Mouse (Mus musculus) kidney, postnatal 10 days (tissue): ENCODE measurements at regions not wholly inside any gene's neighbourhood (a gene's known extent, or its start where the extent isn't known, plus 50 kb on each side); places are given as distances from the start of the nearest gene placed in this dataset.
A peak's percentile ranks its signal among the peaks of the same experiment; 100 is the strongest.

Experiments
- DNase-seq: peaks from one replicate; pipeline ENCODE4 v3.0.0; 2021; ENCODE audit warnings: mixed read lengths

DNA sequence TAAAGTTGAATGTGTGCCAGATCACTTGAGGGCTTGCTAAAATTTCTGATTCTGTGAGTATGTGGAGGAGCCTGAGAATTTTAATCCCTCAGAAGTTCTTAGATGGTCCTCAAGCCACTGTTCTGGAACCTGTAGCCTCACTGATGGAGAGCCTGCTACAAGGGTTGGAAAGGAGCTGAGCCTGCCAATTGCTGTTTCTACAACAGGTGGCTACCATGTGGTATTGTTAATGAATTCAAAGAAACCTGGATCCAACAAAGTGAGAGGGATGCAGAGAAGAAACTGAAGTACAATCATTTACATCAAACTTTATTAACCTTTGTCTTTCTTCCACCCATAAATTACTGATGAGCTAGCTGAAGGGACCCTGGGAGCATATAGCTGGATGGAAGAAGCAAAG, 416.5 kb upstream of the Cd180 start:
- DNase-seq = no peak

DNA sequence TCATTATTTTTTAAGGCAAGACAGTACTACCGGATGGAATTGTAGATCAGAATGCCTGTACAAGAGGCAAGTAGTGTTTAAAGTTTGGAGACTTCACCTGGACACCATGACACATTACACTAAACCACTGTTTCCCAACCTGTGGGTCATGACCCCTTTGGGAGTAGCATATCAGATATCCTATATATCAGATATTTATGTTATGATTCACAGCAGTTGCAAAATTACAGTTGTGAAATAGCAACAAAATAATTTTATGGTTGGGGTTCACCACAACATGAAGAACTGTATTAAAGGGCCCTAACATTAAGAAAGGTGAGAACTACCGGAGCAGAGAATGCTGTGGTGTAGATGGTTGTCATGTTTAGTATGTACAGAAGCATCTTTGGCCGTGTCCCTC, 413.2 kb upstream of the Cd180 start:
- DNase-seq = no peak

DNA sequence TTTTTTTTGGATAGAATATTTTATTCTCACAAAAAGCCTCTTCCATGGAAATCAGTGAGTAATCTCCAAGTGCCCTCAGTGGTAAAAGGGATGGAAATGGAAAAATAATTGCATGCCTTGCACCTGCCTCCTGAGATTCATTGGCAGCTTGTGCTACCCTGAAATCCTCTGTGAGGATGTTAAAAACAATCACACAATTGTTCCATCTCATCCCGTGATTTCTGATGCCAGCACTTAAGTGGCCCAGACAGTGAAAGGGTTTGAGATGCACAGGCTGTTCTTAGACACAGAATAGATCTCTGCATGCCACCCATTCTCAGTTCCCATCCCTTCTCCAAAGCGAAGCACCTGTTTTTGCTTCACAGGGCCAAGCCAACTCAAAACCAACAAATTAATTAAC, 398.9 kb upstream of the Cd180 start:
- DNase-seq = no peak

DNA sequence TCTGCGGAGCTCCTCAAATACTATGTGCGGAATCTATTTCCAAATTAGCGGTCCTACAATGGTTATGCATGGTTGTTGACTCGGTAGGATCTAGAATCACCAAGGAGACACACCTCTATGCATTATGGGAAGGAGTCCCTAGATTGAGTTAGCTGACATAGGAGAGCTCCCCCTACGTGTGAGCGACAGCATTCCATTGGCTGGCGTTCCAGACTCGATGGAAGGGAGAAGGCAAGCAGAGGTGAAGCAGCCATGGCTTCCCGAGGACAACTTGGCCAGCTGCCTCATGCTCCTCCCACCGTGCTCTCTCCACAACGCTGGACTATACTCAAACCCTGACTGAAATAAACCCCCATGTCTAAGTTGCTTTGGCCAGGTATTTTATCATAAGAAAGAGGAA, 398.3 kb upstream of the Cd180 start:
- no peak for DNase-seq

DNA sequence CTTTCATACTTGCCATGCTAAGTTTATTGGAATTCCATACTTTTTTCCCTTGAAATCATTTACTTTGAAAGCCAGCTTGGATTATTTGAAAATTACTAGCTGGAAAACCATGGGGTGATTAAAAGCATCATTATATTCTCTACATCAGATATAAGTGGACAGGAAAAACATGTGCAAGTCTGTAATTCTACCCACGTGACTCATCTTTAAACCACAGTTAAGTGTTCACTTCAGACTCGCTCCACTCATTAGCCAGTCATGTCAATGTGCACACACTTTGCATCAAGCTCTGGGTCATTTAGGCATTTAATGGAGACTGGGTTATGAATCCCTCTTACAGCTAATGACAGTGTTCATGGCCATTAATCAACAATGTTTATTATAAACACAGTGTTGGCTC, 385.4 kb upstream of the Cd180 start:
- DNase-seq = no peak

DNA sequence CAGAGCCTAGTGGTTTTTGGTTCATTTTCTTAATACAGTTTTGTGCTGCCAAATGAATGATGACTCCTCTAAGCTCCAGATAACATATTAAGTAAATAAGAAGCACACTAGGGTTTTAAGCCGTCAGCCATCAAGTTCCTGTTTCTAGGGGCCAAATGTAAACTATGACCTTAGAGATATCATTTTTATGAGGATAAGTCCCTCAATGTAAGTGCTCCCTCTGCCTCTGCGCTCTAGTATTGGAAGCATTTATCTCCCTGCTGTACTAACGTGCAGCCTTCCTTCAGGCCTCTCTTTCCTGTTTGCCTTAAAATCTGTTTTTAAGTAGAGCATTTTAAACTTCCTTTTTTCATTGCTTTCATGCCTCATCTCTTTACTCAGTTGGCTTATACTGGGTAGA, 381.3 kb upstream of the Cd180 start:
- peak; percentile 18 for DNase-seq

DNA sequence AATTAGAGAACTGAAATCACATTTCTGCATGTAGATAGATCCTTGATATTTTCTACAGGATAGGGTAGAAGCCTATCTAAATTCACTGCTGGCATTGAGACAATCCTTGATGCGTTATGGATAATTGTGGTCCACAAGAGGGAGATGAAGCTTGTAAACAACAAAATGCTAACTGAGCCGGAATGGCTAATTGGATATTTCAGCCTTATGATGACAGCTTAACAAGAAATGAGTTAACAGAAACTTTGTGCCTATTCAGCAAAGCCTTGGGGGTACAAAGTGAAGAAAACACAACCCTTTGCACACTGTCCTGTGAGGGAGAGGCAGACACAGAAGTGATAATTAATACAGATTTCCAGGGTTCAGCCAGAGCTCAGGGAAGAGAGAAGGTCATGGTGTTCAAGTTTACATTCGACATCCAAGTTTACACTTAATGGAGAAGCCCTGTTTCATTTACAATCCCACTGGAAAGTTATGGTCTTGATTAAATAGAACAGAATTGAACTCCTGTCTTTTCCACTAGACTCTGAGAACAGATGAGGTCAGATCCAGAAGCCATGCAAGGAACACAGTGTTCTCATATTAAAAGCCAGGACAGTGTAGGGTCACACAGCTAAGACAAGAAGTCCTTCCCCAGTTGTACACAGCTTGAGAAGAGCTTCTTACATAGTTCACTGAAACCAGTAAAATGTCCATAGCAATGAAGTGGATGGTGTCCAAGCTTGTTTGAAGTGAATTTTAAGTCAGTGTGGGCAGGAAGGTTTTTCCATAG, 377.3 kb upstream of the Cd180 start:
- no peak for DNase-seq

DNA sequence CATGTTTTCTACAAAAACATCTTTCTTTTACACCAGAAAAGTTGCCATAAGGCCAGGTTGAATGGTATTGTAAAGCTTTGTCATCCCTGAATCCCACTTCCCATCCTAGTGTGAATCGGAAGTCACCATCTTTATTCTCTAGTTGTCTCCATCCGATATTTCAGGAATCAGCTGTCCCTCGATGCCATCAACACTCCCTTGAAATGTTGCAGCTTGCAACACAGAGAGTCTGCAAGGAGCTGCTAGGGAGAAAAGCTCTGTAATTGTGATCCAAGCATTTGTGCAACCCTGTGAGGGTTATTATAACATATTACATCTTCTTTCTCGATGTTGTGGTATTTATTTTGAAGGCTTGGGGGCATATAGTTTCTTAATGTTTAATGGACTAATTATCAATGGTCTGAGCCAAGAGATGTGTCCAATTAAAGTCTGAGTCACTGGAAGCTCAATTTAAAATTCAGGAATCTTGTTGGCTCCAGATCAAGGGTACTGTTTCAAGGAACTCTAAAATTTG, 374.4 kb upstream of the Cd180 start:
- no peak for DNase-seq

DNA sequence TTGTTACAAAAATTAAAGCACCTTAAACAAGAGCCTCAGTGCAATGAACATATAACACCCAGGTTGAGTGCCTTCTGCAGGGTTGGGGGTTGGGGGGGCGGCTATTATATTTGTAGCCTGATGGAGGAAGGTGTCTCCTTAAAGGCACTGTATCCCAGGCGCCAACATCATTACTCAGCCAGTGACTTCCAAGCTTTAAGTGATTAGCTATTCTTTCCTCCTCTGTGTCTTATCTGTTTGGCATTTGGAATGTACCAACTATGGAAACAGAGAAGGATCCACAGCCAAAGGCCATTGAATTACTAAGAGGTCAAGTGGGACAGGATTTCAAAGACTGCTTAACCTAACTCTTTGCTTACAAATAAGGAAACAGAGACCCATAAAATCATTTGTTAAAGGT, 373.9 kb upstream of the Cd180 start:
- DNase-seq = no peak

DNA sequence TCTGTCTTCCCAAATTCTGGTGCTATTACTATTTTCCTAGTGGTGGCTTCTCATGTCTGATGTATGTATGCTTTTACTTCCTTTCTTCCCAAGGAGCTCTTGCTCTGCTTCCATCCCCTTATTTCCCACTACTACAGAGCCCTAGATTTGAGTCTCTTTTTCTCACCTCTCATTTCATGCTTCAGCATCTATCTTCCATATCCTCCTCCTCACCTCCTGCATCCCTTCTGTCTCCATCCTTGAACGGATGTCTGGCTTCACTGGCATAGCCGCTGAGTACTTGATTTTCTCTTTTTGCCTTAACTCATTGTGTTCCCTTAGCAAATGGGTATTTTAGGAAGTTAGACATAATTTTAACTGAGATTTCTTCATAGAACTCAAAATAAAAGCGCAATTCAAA, 369.5 kb upstream of the Cd180 start:
- DNase-seq = no peak

DNA sequence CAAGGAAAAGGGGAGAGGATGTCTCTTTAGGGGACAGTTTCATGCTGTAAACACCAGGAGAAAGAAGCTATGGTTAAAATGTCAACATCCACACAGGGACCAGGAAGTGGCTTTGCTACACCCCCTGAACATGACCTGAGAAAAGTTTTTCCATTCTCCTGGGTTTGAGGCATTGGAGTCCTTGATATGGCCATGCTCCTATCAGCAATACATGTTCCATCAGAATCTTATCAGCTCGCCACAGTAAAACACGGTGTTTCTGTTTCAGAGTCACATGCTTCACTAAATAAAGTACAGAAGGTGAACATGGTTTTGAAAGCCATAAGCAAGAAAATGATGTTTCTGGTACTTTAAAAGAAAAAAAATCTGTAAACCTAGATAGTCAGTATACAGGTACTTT, 367.4 kb upstream of the Cd180 start:
- no peak for DNase-seq

DNA sequence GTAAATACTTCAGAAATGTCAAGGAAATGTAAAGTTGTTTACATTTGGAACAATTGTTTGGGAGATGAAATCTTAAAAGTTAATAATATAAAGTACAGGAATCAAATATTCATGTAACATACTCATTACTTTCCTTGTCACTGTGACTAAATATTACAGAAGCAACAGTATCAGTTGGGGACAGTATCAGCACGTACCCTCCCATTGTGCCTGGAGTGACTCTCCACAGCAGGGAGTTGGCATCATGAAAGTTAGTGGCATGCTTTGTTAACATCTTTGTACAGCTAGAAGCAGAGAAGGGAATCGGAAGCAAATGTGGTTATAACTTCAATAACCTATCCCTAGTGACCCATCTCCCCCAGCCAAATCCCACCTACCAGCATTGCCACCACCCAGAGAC, 366.8 kb upstream of the Cd180 start:
- no peak for DNase-seq

DNA sequence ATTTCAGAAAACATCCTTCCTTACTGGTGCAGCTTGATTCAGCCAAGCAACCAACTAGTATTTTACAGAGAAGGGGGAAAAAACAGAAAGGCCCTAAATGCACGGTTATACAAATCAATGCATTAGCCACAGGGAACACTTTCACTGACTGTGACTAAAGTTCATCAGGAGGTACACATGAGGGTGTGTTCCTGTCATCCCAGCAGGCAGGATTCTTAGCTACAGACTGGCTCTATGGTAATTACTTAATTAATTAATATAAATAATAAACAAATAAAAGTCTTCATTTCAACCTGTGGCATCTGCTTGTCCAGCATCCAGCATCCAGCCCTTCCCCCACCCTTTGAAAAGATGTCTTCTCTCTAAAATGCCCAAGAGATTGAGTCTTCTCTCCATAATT, 359.7 kb upstream of the Cd180 start:
- DNase-seq = no peak

DNA sequence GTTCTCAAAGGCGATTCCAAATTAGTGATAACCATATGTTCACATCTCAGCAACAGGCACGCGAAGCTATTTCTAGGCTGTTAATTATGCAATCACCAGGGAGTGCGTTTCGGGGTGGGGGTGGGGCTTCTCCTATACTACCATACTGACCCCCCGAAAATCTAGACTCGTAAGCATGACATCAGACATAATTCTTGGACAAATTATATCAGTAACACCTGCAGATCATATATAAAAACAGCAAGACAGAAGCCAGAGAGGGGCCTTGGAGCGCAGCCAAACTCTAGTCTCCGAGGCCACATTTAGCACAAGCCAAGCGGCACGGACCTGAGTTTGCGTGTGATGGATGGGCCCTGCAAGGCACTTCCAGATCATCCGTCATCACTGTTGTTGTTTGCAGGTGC, 359.2 kb upstream of the Cd180 start:
- peak; percentile 61 for DNase-seq

DNA sequence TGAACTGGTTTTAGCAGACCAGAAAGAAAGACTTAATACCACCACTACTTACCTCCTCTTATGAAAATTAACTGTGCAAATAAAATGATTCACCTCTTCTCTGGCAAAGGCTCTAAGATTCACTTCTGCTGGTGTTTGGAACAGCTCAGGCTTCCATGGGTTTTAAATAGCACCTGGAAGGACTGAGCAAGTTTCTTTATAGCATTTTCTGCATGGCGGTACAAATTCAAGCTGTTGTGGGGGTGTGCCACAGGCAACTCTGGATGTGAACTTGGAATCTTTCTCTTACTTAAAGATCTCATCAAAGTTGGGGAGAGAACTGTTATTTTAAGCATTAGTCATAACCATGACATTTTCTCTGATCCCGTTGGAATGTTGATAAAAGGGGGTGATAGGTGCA, 350.1 kb upstream of the Cd180 start:
- no peak for DNase-seq

DNA sequence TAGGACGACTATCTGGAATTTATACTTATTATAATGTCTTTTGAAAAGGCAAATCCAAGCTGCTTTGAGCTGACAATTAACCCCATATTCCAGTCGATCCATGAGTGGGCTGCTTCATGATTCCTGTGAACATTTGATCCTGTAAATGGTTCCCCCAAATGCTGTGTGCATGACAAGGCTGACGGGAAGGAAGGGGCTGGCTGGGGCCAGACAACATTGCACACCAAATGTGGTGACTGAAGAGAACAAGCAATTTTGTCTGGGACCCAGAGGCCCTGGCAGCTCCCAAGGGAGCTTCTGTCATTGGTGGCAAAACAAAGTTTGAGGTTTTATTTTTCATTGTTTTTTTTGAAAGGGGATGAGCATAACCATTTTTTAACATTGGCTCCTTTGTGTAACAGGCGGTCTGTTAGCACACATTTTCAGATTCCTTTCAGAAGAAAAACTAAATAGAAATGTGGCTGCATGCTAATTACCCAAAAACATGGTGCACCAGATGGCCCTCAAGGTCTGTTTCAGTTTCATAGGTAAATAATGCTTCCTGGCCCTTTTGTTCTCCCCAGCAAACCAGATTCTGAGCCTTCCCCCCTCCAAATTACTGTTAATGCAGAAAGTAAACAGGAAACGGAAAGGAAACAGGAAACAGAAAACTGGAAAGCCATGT, 348.6 kb upstream of the Cd180 start:
- no peak for DNase-seq

DNA sequence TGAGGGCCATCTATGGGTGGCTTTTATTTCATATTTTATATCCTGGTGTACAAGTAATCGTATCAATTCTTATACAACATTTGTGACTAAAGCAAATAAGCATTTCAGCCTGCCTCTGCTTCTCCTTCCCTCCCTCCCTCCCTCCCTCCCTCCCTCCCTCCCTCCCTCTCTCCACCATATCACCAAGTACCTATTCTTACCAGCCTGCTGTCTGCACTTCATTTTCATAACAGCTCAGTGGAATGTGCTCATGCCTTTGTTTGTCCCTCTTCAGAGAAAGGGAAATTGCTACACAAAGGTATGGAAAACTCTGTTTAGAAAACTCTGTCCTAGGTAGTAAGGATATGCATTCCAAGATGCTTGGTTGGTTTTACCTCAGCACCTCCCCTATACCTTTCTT, 343.9 kb upstream of the Cd180 start:
- DNase-seq = no peak

DNA sequence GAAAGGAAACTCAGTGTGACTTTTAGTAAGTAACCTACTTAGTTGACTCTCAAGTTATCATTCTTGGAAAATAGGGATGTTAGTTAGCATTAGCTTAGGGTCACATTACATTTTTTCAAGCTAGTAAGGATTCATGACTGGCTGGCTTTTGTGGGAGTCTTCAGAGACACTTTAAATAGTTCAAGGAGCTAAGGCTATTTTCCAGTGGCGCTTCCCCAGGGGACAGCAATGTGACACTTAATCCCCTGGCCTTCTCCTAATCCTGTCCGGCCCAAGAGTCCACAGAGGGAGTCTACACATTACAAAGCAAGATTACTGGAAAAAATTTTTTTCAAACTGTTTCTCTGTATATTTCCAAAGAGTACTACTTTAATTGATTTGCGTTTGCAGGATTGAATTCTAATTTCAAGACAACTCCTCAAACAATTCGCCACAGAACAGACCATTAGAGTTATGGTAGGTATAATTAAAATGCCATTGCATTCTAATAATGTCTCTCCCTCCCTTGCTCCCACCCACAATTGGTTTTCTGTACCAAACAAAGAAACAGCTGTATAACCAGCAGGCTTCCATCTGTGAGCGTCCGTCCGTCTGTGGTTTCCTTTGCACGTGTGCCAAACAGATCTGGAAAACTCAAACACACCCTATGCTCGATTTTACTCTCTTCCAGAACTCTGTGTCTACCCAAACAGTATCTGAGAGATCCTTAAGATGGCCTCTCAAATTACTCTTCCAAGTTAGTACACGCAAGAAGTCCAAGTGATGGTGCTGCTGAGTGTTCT, 341.1 kb upstream of the Cd180 start:
- peak; percentile 29 for DNase-seq

DNA sequence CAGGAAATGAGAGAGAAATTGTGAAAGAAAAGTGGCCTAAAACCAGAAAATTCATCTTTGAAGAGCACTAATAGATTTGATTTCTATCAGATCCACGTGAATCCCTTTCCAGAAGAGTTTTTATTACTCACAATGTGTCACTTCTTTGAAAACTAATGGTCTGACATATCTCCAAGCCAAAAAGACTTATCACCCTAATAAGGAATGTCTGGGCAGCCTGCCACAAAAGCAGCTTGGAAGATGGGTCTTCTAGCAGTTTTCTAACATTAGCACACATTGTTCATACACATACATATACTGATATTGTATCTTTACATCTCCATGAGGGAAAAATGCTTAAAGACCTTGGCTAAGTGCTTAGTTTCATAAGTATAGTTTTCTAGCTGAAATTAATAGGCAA, 337.8 kb upstream of the Cd180 start:
- peak; percentile 83 for DNase-seq

DNA sequence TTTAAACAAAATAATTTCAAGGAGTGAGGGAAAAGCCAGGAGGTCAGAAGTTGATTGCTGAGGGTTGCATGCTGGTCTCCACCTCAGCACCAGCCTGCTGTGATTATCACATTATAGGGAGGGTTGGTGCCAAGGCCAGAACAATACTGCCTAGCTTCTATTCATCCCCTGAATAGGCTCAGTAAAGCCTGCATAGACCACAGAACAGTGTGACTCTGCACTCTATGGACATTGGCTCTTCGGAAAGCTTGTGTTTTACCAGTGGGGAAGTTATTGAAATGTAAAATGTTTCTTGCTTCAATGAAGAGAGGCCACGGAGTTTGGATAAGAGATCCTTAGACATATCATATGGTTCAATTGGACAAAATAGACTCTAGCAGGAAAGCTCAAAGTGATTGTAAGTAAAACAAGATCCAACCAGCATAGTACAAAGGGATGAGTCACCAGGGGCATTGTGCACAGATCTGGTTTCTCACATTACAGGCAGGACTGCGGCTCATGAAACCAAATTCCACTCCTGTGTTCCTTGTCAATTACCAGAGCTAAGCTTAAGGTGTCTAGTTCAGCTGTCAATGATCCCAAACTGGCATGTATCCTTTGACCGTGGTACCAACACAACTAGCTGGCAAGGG, 320.8 kb upstream of the Cd180 start:
- no peak for DNase-seq

DNA sequence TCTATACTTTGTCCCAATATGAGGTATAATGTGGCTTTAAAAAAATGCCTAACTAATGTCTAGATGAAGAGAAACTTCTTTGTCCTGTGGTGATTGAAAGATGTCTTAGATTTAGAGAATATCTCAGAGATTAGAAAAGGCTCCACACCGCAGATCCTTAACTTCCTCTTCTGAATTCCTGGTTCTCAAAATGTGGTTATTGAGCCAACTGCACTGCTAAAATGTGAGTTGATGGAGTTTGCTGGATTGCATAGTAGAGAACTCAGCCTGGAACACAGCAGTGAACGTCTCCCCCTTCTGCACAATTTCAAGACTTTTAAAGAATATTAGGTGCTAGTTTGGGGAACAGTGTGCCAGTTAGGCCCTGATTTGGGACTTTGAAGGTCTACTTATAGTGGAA, 312.7 kb upstream of the Cd180 start:
- no peak for DNase-seq

DNA sequence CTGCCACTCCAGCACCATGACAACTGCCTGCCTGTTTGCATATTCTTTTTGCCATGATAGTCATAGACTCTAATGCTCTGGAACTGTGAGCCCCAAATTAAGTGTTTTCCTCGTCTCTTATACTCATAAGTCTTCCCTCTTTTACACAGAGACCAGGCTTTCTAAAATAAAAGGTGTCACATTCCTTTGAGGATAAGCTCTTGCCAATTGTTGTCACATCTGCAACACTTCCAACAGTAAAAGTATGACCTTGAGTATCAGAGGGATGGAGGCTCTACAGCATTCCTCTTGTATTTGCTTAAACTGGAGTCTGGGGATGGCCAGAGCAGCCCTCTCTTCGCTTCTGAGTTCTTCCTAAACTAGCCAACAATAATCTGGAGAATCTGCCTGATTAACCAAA, 301.4 kb upstream of the Cd180 start:
- no peak for DNase-seq
